Mouse (Mus musculus): ENCODE data around the gene Atg7. TPM values are rescaled to one million over a fixed set of nuclear protein-coding genes. Genes with fewer than 3 reads are reported as not detected.

The Atg7 gene
- total RNA-seq, 2 experiments from 2014 or later: 25.0 TPM

- DNase-seq (ENCODE audit: low spot score in 2 of 2): no peak
These were observed 256.1 kb downstream of the Atg7 start for GRCm38 (mm10) chr6:114898949-114899348.

- no peak for DNase-seq (ENCODE audit: low spot score in 2 of 2)
These were observed 256.8 kb downstream of the Atg7 start for GRCm38 (mm10) chr6:114899652-114900051.

- DNase-seq (ENCODE audit: low spot score in 2 of 2): no peak
These were observed 257.3 kb downstream of the Atg7 start for GRCm38 (mm10) chr6:114900194-114900593.

- no peak for DNase-seq (ENCODE audit: low spot score in 2 of 2)
These were observed 258.5 kb downstream of the Atg7 start for GRCm38 (mm10) chr6:114901321-114901824.

- no peak for DNase-seq (ENCODE audit: low spot score in 2 of 2)
These were observed 259.0 kb downstream of the Atg7 start for GRCm38 (mm10) chr6:114901921-114902320.

- DNase-seq (ENCODE audit: low spot score in 2 of 2): no peak
These were observed 261.3 kb downstream of the Atg7 start for GRCm38 (mm10) chr6:114904233-114904632.

- no peak for DNase-seq (ENCODE audit: low spot score in 2 of 2)
These were observed 261.9 kb downstream of the Atg7 start for GRCm38 (mm10) chr6:114904818-114905217.

GRCm38 (mm10) chr6:114905253-114906028 lies 262.5 kb downstream of the Atg7 start:
- no peak for DNase-seq (ENCODE audit: low spot score in 2 of 2)

- no peak for DNase-seq (ENCODE audit: low spot score in 2 of 2)
These were observed 263.3 kb downstream of the Atg7 start for GRCm38 (mm10) chr6:114906209-114906608.

GRCm38 (mm10) chr6:114907459-114907858 lies 264.6 kb downstream of the Atg7 start:
- DNase-seq (ENCODE audit: low spot score in 2 of 2): no peak

- no peak for DNase-seq (ENCODE audit: low spot score in 2 of 2)
These were observed 266.9 kb downstream of the Atg7 start for GRCm38 (mm10) chr6:114909801-114910200.

Other genes starting within 250 kb of the Atg7 start
- gene Hrh1, start 245.2 kb upstream of the Atg7 start, total RNA-seq (2021): 1 to 10 TPM; 5.1 to 6.0 TPM